Mouse (Mus musculus) spleen, adult 2 months (tissue): Measurements from ENCODE around the gene Tbc1d1. TPM values are rescaled to one million over a fixed set of nuclear protein-coding genes. Genes with fewer than 3 reads are reported as not detected.

Experiments
- DNase-seq, 2 experiments: peaks; one replicate each; pipeline versions ENCODE4 v3.0.0 to v3.0.0-alpha.2; 2012 to 2021; ENCODE audit warnings: low spot score in 2 of 2, low read depth in 1 of 2
- H3K27ac ChIP-seq: fragments of 200-500 bp; 2 replicates; pipeline ENCODE4 v1.5.1; 2012; ENCODE audit warnings: low read length, inconsistent platforms; ENCODE audit not compliant: insufficient read depth
- H3K27me3 ChIP-seq: fragments of 200-500 bp; 2 replicates; pipeline ENCODE4 v1.6.1; 2012; ENCODE audit warnings: mild to moderate bottlenecking, moderate library complexity, low read length, inconsistent platforms; ENCODE audit not compliant: control insufficient read depth, insufficient read depth
- H3K36me3 ChIP-seq: fragments of 200-500 bp; 2 replicates; pipeline ENCODE4 v1.6.1; 2012; ENCODE audit warnings: mild to moderate bottlenecking, low read length, inconsistent platforms; ENCODE audit not compliant: control insufficient read depth, insufficient read depth
- H3K4me1 ChIP-seq: fragments of 200-500 bp; 2 replicates; pipeline ENCODE4 v1.6.1; 2011; ENCODE audit warnings: inconsistent platforms; ENCODE audit not compliant: control insufficient read depth, insufficient read depth, insufficient read length
- H3K4me3 ChIP-seq: fragments of 200-500 bp; 2 replicates; pipeline ENCODE4 v1.5.1; 2011; ENCODE audit warnings: mild to moderate bottlenecking, inconsistent platforms; ENCODE audit not compliant: insufficient read depth, insufficient read length; ENCODE audit errors: extremely low read depth
- CTCF ChIP-seq: fragments of 200-500 bp; IDR thresholded peaks from 2 replicates; pipeline ENCODE4 v1.5.1; 2011; ENCODE audit warnings: mild to moderate bottlenecking, inconsistent platforms; ENCODE audit not compliant: insufficient read depth, insufficient read length, insufficient replicate concordance; ENCODE audit errors: extremely low read depth
- POLR2A ChIP-seq: fragments of 200-500 bp; IDR thresholded peaks from 2 replicates; pipeline ENCODE4 v1.6.1; 2011; ENCODE audit warnings: low read depth, low read length, inconsistent platforms
- WGBS: fragments of 180-500 bp; shearing (Covaris S2); methylation state at CpG from one replicate; pipeline ENCODE4 v1.1.7; 2018; 5-methylcytosine and 5-hydroxymethylcytosine counted together
- polyA plus RNA-seq: library from polyadenylated mRNA; depleted of rRNA; stranded (reverse); fragments of >200 nt; gene quantifications from 2 replicates; pipeline ENCODE4 v1.2.3, GENCODE M21; 2012

Tbc1d1 gene
- polyA plus RNA-seq, 1 experiment: 16.8 TPM

GRCm38 (mm10) chr5:64341671-64342070 is 185.6 kb downstream of the Tbc1d1 start:
- Histone ChIP-seq H3K36me3 (peaks cover 7% of the 10 kb centered on the region; the same call in 1 of the 2 replicates), H3K27me3 (no peaks in the 10 kb centered on the region), H3K4me3 (no peak overlapping the region), H3K27ac (no peak overlapping the region), H3K4me1 (peaks cover 9% of the 10 kb centered on the region; the same call in 1 of the 2 replicates)
- TF ChIP-seq CTCF: no peak
- no peak for TF ChIP-seq POLR2A
- DNase-seq: no peak
- 57% methylated on average over 3 of the region's 3 CpGs for WGBS

- no peak for DNase-seq
- TF ChIP-seq POLR2A: no peak
- TF ChIP-seq CTCF: no peak
- H3K27me3 ChIP-seq: no peaks in the 10 kb centered on the region
- H3K4me1 ChIP-seq: peaks cover 10% of the 10 kb centered on the region; the same call in 1 of the 2 replicates
- H3K27ac ChIP-seq: peak overlapping the region; percentile 33
- peaks cover 8% of the 10 kb centered on the region; the same call in 1 of the 2 replicates for H3K36me3 ChIP-seq
- no peak overlapping the region for H3K4me3 ChIP-seq
- WGBS: 27% methylated on average over 10 of the region's 10 CpGs
Observed at GRCm38 (mm10) chr5:64342138-64342537, 186.0 kb downstream of the Tbc1d1 start.

- Histone ChIP-seq H3K4me1 (peaks cover 10% of the 10 kb centered on the region; the same call in 1 of the 2 replicates), H3K27me3 (no peaks in the 10 kb centered on the region), H3K27ac (peak overlapping the region; percentile 45), H3K36me3 (peaks cover 13% of the 10 kb centered on the region), H3K4me3 (no peak overlapping the region)
- DNase-seq: no peak
- TF ChIP-seq CTCF (peak; percentile 34; the same call in 1 of the 2 replicates), POLR2A (no peak)
- 43% methylated on average over 5 of the region's 5 CpGs for WGBS
Observed at GRCm38 (mm10) chr5:64343972-64344700, 188.0 kb downstream of the Tbc1d1 start.

- Histone ChIP-seq H3K27me3 (no peaks in the 10 kb centered on the region), H3K4me3 (no peak overlapping the region), H3K4me1 (peaks cover 10% of the 10 kb centered on the region; the same call in 1 of the 2 replicates), H3K27ac (no peak overlapping the region), H3K36me3 (peaks cover 18% of the 10 kb centered on the region)
- DNase-seq: no peak
- 91% methylated on average over 16 of the region's 16 CpGs for WGBS
- TF ChIP-seq CTCF (no peak), POLR2A (no peak)
Observed at GRCm38 (mm10) chr5:64345181-64345735, 189.2 kb downstream of the Tbc1d1 start.

GRCm38 (mm10) chr5:64345761-64346160 is 189.7 kb downstream of the Tbc1d1 start:
- H3K27ac ChIP-seq: no peak overlapping the region
- no peak overlapping the region for H3K4me3 ChIP-seq
- no peak for TF ChIP-seq CTCF
- no peak for TF ChIP-seq POLR2A
- DNase-seq: no peak
- H3K36me3 ChIP-seq: peaks cover 20% of the 10 kb centered on the region
- no peaks in the 10 kb centered on the region for H3K27me3 ChIP-seq
- H3K4me1 ChIP-seq: peaks cover 10% of the 10 kb centered on the region; the same call in 1 of the 2 replicates
- 62% methylated on average over 7 of the region's 7 CpGs for WGBS

- no peak for TF ChIP-seq POLR2A
- no peak for TF ChIP-seq CTCF
- Histone ChIP-seq H3K27ac (no peak overlapping the region), H3K4me1 (peaks cover 10% of the 10 kb centered on the region; the same call in 1 of the 2 replicates), H3K27me3 (no peaks in the 10 kb centered on the region), H3K4me3 (no peak overlapping the region), H3K36me3 (peaks cover 22% of the 10 kb centered on the region)
- WGBS: 62% methylated on average over 6 of the region's 6 CpGs
- peak in 1 of 2 experiments; percentile 36 for DNase-seq
Observed at GRCm38 (mm10) chr5:64346343-64346885, 190.3 kb downstream of the Tbc1d1 start.

GRCm38 (mm10) chr5:64348166-64348565 is 192.1 kb downstream of the Tbc1d1 start:
- TF ChIP-seq CTCF (no peak), POLR2A (no peak)
- Histone ChIP-seq H3K36me3 (peaks cover 24% of the 10 kb centered on the region), H3K27ac (no peak overlapping the region), H3K4me3 (no peak overlapping the region), H3K4me1 (peaks cover 10% of the 10 kb centered on the region; the same call in 1 of the 2 replicates), H3K27me3 (no peaks in the 10 kb centered on the region)
- no peak for DNase-seq
- WGBS: 96% methylated on average over 2 of the region's 2 CpGs
